Mouse (Mus musculus) adrenal gland, adult 18-20 months (tissue): ENCODE data around the gene Ube2b. TPM values are rescaled to one million over a fixed set of nuclear protein-coding genes. Genes with fewer than 3 reads are reported as not detected.

ENCODE experiments used
- DNase-seq, 2 experiments: peaks; one replicate each; pipeline ENCODE4 v3.0.0; 2021 to 2022; ENCODE audit warnings: low spot score in 2 of 2
- total RNA-seq, 2 experiments: library from RNA; stranded (reverse); gene quantifications; 1 replicate in 1 of 2; 2 replicates in 1 of 2; pipeline ENCODE4 v1.2.3; 2021

Ube2b gene
- total RNA-seq, 2 experiments from 2014 or later, result 154 to 164 TPM

DNA sequence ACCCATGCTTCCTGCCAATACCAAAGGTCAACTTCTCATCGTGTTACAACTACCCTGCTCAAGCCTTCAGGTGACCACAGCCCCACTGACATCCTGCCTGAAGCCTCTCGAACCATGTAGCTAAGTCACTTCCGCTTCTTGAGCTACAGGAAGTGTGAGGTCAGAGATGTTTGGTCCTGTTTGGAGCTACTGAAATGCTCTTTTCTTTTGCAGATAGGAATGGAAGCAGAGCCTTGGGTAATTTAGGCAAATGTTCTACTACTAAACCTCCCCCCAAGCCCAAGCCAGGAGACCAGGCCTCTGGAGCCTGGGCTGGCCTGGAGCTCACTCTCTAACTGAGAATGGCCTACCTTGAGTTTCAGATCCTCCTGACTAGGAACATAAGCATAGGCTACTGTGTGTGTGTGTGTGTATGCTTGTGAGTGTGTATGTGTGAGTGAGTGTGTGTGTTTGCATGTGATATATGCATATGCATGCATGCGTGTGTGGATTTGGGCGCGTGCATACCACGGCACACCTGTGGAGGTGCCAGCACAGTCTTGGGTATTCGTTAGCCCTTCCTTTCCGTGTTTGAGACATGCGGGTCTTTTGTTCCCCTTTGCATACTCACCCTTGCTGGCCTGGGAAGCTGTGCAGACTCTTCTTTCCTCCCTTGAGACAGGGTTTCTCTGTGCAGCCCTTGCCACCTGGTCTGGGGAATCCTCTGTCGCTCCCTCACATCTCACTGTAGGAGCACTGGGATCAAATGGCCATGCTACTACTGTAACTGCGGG, 61.6 kb downstream of the Ube2b start:
- DNase-seq, result no peak

DNA sequence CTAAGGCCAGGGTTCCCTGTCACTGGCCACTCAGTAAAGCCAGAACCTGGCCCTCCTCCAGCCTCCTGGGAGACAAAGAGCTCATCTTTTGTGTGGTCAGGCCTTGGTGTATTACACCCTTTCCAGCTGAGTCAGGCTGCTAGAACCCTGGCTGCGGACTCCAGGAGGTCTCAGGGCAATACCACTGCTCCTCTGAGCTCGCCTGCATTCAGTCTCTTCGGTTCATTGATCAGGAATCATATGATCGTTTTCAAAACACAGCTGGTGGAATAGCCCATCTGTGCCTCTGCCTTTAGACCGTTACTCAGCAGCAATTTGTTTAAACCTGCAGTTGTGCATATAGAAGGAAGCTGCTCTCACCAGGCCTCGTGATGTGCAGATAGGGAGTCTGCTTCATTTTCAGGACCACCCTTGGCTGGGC, 63.2 kb downstream of the Ube2b start:
- DNase-seq, result no peak

DNA sequence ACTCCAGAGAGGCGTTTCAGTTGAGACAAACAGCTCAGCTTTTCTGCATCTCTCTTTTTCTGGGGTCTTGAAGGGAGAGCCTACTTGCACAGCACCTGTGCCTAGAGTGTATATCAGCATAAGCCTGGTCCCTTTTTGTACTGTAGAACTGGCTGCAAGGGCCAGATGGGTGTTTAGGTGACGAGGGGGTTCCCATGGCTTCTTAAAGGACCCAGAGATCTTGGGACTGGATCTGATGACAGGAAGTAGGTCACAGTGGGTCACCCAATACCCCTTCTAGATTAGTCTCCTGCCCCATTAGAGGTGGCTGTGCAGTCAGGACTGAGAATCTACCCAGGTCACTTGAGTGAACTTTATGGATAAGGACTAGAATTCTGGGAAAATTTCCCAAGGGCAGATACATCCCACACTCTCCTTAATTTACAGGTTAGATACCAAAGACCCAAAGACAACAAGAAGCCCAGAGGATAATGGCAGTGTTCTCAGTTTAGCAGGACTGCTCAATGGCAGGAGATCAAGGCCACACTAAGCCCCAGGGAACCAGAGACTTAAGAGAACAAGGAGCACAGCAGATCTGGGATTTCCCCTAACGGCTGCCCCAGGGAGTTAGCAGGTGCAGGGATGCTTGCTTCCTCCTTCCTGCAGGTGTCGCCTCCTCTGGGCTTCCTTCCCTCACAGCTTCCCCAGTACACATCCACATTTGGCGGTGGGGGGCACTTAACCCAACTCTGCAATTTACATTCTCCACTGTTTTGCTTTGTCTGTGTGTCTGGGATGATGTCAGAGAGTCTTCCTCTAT, 64.7 kb downstream of the Ube2b start:
- DNase-seq, result no peak

Other genes starting within 250 kb of the Ube2b start
- gene Sec24a, start 237.1 kb downstream of the Ube2b start, total RNA-seq, result 10 to 100 TPM; 33.2 to 47.2 TPM
- 100 to 1,000 TPM; 109 to 110 TPM for gene Sar1b, start 237.1 kb downstream of the Ube2b start, total RNA-seq
- gene Jade2, start 143.1 kb downstream of the Ube2b start, total RNA-seq, result 10 to 100 TPM; 19.2 to 19.7 TPM
- 10 to 100 TPM; 15.1 to 20.1 TPM for gene Cdkn2aipnl, start 33.1 kb downstream of the Ube2b start, total RNA-seq
- 1 to 10 TPM; 3.5 to 7.0 TPM for gene Cdkl3, start 3.5 kb upstream of the Ube2b start, total RNA-seq
- gene Ppp2ca, start 97.9 kb upstream of the Ube2b start, total RNA-seq, result 10 to 100 TPM; 79.8 to 87.8 TPM
- not detected for gene Olfr1373, start 144.8 kb upstream of the Ube2b start, total RNA-seq
- gene Olfr1371, start 213.2 kb upstream of the Ube2b start, total RNA-seq, result not detected
- gene Skp1a, start 231.2 kb upstream of the Ube2b start, total RNA-seq, result 100 to 1,000 TPM; 471 to 498 TPM